Mouse (Mus musculus): ENCODE measurements at regions not wholly inside any gene's neighbourhood (a gene's known extent, or its start where the extent isn't known, plus 50 kb on each side); places are given as distances from the start of the nearest gene placed in this dataset.

GRCm38 (mm10) chr1:88891041-88891440, 179.2 kb upstream of the Sh3bp4 start:
- DNase-seq (ENCODE audit: low read depth), result no peak

DNA sequence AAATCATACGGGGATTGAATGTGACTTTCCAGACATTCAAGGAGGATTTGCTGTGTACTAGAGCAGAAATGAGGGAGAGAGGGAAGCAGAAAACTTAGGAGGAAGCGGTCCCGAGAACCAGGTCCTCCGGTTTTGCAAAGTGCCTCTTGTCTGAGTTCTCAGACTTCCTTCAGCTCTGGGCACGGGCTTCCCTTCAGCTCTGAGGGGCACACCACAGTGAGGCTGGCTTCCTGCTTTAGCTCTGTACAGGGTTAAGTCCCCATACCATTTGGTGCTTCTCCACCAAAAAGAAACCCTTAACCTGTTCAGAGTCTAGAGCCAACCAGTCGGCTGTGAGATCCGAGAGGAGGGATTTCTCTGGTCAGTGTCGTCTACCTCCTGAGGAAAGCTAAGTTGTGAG, 167.8 kb upstream of the Sh3bp4 start:
- DNase-seq (ENCODE audit: low read depth), result no peak

DNA sequence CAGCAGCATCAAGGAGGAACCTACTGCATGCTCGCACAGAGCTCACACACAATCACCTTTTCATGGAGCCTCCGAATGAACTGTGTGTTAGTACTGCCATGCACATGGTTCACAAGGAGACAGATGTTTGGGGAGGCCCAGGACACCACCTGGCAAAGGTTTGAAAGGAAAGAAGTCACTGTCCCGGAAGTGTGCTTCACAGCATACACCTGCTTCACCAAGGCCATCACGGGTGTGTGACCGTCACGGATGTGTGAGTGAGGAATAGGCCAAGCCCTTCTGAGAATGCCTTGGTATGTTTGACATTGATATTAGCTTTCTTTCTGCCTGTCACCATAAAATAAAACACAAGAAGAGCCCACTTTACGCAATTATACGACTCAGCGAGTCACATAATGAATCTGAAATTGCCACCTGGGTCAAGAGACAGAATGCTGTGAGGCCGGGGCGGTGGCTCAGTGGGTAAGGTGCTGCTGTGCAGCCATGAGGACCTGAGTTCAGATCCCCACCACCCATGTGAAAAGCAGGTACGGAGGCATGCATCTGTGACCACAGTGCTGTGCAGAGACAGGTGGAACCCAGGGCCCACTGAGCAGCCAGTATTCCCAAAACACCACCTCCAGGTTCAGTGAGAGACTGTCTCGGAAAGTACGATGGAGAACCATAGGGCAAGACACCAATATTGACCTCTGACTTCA, 162.3 kb upstream of the Sh3bp4 start:
- DNase-seq (ENCODE audit: low read depth), result no peak

GRCm38 (mm10) chr1:88908683-88909082, 161.5 kb upstream of the Sh3bp4 start:
- DNase-seq (ENCODE audit: low read depth), result no peak

- DNase-seq (ENCODE audit: low read depth), result no peak
These were observed 160.9 kb upstream of the Sh3bp4 start for GRCm38 (mm10) chr1:88909314-88909713.

- DNase-seq (ENCODE audit: low read depth), result no peak
These were observed 160.2 kb upstream of the Sh3bp4 start for GRCm38 (mm10) chr1:88909864-88910573.

DNA sequence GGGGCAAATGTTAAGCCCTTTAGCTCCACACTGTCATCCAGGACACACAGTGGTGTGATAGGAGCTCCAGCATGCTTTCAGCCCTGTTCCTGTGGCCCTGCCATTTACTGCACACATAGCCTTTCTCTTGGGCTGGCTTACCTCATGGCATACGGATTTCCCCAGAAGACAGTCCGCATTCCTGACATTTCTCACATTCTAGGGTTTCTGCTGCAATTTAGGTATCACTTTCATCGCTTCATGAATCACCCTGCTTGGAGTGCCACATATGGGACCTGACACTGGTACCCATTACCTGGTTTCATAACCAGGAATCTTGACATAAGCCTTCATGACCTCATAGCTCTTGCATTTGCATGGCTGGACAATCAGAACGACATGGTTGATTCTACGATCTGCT, 158.5 kb upstream of the Sh3bp4 start:
- DNase-seq (ENCODE audit: low read depth), result no peak

GRCm38 (mm10) chr1:88916531-88917050, 153.6 kb upstream of the Sh3bp4 start:
- DNase-seq (ENCODE audit: low read depth), result no peak

GRCm38 (mm10) chr1:88921401-88921800, 148.8 kb upstream of the Sh3bp4 start:
- DNase-seq (ENCODE audit: low read depth), result no peak

GRCm38 (mm10) chr1:88923791-88924581, 146.2 kb upstream of the Sh3bp4 start:
- no peak for DNase-seq (ENCODE audit: low read depth)

- no peak for DNase-seq (ENCODE audit: low read depth)
These were observed 135.0 kb upstream of the Sh3bp4 start for GRCm38 (mm10) chr1:88935191-88935590.

- DNase-seq (ENCODE audit: low read depth), result no peak
These were observed 134.4 kb upstream of the Sh3bp4 start for GRCm38 (mm10) chr1:88935779-88936178.

DNA sequence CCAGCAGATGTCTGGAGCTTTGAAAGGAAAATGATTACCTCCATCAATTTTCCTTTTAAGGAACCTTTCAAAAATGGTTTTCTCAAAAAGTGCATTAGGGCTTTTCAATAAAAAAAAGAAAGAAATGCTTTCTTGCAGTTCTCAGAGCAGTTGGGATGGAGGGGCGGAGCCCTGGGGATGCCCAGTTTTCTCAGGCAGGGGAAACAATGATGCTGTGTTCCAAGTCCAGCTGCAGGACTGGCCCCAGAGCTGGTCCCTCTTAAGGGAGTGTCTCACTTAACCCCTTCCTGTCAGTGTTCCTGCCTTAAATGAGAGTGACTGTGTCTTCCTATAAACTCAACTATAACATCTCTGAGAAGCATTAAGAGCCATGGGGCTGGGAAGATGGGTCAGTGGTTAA, 132.9 kb upstream of the Sh3bp4 start:
- DNase-seq (ENCODE audit: low read depth), result no peak

GRCm38 (mm10) chr1:88938458-88938857, 131.8 kb upstream of the Sh3bp4 start:
- no peak for DNase-seq (ENCODE audit: low read depth)

DNA sequence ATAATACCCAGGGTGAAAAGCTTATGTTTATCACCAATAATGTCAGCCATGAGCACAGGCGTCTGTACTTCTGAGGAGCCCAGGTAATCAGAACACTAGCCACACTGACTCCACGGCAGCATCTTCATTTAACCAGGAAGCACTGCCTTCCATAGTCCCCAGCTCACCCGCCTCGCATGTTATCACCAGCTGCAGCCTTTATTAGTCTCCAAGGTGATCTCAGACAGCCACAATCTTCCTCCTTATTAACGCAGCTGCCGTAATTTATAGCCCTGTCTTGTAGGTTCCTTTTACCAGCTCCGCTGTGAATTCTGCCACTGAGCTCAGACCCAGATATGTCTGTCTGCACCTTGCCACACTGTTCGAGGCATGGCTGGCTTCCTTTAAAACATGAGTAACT, 127.2 kb upstream of the Sh3bp4 start:
- DNase-seq (ENCODE audit: low read depth), result no peak

DNA sequence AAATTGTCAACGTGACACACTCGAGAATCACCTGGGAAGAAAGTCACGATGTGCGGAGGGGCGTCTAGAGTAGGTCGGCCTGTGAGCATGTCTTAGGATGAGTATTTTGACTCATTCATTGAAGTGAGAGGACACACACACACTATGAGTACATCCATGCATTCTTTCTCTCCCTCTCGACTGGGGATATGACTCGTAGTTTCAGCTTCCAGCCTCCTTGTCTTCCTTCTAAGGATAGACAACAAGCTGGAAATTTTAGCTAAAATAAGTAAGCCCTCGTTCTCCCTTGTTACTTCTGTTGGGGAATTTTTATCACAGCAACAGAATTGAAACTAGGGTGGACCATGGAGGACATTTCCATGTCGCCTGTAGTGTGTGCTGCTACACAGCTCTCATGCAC, 124.3 kb upstream of the Sh3bp4 start:
- no peak for DNase-seq (ENCODE audit: low read depth)

- no peak for DNase-seq (ENCODE audit: low read depth)
These were observed 123.8 kb upstream of the Sh3bp4 start for GRCm38 (mm10) chr1:88946374-88946773.

DNA sequence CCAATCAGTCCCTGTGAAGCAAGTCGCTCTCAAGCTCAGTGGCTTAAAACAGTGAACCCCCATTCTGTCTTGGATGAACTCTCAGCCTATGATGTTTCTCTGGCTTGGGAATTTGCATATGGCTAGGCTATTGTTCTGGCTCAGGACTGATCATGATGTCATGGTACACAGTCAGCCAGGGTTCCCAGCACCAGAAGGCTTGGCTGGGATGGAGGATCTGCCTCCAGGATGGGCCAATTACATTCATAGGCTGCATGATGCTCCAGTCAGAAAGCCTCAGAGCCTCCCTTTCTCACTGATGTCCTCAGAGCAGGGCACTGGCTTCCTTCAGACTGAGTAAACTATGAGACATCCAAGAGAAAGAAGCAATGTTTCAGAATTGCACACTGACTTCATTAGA, 120.3 kb upstream of the Sh3bp4 start:
- DNase-seq (ENCODE audit: low read depth), result no peak

DNA sequence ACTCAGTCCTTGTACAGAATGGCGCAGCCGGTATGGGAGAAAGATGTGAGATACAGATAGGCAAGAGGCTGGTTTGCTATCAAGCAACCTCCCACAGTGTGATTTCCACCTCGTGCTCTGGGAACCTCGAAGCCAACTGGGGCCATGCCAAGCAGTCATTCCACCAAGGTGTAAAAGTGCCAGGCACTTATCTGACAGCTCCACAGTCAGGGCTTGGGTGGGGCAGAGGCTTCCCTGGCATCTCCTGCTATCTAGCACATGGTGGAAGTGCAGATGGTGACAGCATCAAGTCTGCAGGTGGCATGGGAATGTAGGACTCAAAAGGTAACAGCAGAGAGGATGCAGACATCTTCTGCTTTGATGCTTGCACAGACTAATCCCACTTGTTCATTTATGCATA, 116.7 kb upstream of the Sh3bp4 start:
- no peak for DNase-seq (ENCODE audit: low read depth)

DNA sequence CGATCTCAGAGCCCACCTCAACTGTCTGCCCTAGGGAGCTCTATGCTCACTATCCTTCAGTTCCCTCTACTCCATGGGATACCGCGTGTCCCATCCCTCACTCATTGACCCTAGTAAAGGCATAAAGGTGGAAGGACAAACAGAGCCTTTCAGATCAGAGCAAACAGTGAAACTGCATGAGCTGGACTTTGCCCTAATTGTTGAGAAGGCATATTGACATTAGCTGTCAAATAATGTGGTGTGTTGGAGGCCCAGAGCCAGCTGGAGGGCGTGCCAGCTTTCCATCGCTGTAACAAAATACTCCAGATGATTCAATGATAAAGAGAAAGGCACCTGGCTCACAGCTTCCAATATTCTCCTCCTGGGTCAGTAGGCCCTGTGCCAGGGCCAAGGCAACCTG, 115.4 kb upstream of the Sh3bp4 start:
- no peak for DNase-seq (ENCODE audit: low read depth)

- no peak for DNase-seq (ENCODE audit: low read depth)
These were observed 113.2 kb upstream of the Sh3bp4 start for GRCm38 (mm10) chr1:88957061-88957460.

GRCm38 (mm10) chr1:88959715-88960114, 110.5 kb upstream of the Sh3bp4 start:
- no peak for DNase-seq (ENCODE audit: low read depth)

DNA sequence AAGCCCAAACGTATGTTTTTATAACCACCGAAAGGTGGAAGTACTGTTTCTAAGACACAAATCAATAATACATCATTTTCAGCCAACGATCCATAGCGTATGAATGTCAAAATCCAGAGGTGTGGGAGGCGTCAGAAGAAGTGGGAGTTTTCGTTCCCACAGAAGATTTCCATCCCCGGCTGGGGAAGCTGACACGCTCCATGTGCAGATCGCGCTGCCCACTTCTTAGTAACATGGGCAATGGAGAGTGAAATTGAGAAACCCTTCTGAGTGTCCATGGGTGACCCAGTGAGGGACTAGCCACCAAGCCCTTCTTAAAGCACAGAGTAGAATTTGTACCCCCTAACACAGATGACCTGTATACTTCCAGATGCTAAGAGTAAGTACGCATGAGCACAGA, 110.1 kb upstream of the Sh3bp4 start:
- DNase-seq (ENCODE audit: low read depth), result no peak
